Mouse (Mus musculus): ENCODE measurements around the gene Npl.
"Not testable (repeated sequence)": the region's sequence is repeated elsewhere in the genome, so short reads cannot be mapped to it uniquely, and the experiment has no call there.

The Npl gene

DNA sequence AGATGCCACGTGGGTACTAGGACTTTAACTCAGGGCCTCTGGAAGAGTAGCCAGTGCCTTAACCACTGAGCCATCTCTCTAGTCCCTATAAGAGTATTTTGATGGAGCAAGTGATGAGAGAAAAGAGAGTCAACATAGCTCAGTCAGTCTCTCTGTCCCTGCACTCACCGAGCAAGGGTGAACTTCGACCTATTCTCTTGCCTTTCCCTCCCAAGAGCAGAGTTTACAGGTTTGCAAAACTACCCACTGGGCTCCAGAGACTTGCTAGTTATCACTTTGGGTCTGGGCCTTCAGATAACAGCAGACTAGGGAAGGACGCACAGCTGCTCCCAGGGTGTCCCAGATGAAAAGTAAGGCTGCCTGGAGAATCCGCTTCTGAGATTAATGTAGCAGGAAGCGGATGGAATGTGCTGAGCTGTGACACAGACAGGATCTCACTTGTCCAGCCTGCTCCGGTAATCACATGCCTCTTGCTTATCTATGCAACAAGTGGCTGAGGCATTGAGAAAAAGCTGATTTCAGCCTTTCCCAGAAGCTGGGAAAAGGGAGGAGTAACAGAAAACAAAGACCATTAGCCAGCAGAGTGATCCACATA lies 7.0 kb downstream of the Npl start:
- peak; percentile 76 for DNase-seq (ENCODE audit: inconsistent ontology term)

DNA sequence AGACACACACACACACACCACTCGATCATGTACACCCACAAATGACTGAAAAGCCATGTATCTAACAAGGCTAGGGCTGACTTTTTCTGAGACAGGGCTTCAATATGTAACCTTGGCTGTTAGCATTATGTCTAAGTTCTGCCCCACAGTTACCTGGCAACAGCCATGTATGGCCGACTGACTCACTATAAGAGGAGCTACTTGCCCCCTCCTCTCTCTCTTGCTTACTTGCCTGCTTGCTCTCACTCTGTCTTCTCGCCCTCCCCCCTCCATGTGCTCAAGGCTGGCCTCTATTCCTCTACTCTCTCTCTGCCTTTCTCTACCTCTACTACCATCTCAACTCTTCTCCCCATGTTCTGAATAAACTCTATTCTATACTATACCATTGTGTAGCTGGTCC lies 9.1 kb downstream of the Npl start:
- DNase-seq (ENCODE audit: inconsistent ontology term): no peak

DNA sequence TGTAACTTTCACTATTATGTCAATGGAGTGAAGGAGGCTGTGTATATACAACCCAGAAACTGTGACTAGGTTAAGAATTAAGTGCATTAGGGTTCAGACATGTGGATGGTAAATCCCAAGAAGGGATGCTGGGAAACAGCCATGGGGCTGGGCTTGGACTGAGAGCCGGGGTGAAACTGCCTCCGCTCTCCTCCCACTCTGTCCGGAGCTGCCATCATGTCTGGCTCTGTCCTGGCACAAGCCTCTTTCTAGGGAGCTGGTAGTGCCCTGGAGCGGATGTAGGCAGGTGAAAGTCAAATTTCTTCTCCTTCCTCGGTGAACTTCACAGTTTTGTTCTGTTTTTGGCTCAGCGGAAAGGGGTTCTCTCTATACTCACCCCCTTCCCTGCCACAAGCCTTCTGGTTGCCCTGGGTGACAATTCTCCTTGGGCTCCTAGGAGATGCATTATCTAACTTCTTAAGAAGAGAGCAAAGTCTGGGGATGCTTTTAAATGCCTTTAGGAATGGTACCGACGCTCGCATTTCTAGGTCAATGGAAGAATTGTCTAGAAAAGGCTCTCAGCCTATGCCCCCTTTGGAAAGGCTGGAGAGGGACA lies 10.0 kb downstream of the Npl start:
- no peak for DNase-seq (ENCODE audit: inconsistent ontology term)

DNA sequence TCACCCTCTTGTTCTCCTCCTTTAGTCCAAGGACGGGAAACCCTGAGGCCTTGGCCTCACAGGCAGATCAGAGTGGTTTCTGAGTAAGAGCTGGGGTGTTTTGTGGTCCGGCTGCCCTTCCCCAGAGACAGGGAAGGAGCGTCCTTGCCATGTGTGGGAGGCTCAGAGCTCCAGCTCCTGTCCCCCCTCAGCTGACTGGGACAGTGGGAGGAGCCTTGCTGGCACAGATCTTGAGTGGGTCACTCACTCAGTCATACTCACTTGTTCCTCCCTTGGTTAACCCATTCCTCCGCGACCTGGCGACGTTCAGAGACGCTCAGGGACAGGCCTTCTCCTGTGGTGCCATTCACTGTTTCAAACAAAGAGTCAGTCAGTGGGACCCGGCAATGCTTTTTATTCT lies 14.2 kb downstream of the Npl start:
- DNase-seq (ENCODE audit: inconsistent ontology term): peak; percentile 66

DNA sequence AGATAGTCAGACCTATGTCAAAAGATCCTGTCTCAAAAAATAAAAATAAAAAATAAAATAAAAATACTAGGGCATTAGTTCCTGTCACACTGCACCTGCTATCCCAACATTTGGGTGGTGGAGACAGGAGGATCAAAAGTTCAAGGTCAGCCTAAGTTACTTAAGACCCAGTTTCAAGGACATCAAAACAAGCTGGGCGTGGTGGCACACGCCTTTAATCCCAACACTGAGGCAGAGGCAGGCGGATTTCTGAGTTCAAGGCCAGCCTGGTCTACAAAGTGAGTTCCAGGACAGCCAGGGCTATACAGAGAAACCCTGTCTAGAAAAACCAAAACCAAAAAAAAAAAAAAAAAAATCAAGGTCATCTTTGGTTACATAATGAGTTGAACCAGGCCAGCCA lies 16.9 kb downstream of the Npl start:
- DNase-seq (ENCODE audit: inconsistent ontology term): not testable (repeated sequence)

DNA sequence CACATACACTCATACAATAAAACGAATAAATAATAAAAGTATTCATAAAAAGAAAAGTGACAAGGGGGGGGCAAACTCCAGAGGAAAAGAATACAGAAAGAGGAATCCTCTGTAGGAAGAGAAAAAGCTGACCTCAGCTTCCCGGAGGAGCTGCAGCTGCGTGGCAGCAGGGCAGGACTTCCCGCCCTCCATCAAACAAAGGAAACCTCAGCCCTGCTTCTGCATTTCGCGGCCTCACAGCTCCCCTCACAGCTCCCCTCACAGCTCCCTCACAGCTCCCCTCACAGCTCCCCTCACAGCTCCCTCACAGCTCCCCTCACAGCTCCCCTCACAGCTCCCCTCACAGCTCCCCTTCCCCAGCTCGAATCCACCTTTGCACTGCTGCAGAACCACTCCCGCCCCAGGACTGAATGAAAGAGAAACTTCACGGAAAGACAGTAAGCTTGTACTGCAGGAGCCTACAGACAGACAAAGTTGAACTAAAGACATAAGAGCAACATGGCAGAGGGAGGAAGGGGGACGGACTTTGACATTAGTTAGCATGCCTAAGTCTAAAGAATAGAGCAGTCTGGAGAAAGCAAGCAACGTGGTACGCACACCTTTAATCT lies 17.5 kb downstream of the Npl start:
- peak; percentile 25 for DNase-seq (ENCODE audit: inconsistent ontology term)

DNA sequence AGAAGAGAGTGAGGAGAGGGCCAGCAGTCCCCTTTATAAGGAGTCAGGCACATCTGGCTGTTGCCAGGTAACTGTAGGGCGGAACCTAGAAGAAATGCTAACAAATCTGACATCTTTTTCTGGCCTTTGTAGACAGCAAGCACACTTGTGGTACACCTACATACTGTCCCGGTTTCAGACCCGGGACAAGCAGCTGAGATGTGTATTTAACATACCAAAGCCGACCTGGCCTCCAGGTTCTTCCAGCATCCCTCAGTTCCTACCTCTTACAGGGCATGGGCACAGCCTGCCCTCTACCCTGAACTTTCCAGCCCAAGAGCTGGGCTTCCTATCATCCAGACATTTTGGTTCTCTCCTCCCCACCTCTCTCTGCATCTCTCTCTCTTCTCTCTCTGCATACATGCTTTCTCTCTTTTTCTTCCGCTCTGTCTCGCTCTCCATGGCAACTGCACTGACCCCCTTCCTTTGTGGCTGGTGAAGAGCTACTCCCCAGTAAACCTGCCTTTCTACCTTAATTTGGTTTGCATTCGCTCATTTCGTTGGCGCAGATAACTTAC lies 18.1 kb downstream of the Npl start:
- no peak for DNase-seq (ENCODE audit: inconsistent ontology term)

DNA sequence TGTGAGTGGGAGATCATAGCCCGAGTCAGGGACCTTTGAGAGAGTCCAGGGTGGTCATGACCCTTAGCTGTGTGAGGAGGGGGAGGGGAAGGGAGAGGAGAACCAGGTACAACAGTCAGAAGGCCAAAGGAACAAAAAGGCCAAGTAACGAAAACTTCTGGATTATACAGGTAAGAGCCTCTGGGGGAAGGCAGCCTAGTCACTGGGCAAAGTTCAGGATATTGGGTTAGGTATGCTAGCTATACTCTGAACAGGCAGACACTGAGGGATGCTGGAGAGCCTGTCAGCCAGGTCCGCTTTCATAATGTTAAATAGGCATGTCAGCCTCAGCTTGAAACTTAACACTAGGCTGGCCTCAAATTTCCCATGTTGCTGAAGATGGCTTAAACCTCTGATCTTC lies 27.7 kb downstream of the Npl start:
- DNase-seq (ENCODE audit: inconsistent ontology term): no peak

DNA sequence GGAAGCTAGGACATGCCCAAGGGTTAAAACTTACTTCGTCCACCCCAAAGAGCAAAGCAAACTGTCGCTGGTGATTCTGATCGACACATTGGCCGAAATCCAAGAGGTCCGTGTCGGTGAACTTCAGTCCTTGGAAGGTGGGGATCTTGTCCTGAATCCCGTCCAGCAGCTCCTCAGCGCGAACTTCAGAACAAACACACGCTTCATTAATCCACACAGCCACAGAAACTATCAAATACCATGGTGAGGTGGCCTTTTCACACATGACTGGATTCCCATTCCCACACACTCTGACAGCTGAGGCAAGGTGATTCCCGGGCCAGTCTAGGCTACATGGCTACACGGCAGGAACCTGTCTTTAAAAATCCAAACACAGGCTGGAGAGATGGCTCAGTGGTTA lies 34.5 kb downstream of the Npl start:
- DNase-seq (ENCODE audit: inconsistent ontology term): peak; percentile 42

DNA sequence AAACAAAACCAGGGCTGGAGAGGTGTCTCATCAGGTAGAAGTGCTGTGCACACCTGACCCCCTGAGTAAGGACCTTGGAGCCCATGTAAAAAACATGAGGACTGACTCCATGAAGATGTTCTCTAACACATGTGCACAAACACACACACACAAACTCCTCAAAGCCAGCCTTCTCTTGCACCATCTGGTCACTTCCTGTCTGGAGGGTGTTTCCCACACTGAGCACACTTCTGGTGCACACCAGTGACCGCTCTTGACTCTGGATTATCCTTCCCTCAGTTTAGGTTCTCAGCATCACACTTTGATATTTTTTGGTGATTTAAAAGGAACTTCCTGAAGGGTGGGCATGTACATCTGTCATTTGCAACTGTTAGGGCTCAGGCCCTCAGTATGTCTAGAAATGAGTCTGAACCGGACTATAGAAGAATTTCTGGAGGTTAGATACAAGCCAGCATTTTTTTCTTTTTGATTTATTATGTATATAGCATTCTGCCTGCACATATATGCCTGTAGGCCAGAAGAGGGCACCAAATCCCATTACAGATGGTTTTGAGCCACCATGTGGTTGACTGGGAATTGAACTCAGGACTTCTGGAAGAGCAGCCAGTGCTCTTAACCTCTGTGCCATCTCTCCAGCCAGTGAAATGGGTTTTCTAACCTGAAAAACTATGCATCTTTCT lies 39.4 kb downstream of the Npl start:
- no peak for DNase-seq (ENCODE audit: inconsistent ontology term)

DNA sequence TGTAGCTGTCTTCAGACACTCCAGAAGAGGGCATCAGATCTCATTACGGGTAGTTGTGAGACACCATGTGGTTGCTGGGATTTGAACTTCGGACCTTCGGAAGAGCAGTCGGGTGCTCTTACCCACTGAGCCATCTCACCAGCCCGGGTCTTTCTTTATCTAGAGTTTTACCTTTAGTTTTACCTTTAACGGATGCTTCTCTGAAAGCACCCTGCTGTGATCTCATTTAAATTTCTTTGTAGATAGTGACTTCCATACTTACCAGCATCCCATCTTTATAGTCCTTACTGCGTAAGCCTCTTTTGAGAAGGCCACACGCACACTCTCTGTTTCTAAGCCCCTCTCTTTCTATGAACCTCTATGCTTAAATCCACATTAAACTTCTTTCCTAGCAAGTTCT lies 40.3 kb downstream of the Npl start:
- not testable (repeated sequence) for DNase-seq (ENCODE audit: inconsistent ontology term)

DNA sequence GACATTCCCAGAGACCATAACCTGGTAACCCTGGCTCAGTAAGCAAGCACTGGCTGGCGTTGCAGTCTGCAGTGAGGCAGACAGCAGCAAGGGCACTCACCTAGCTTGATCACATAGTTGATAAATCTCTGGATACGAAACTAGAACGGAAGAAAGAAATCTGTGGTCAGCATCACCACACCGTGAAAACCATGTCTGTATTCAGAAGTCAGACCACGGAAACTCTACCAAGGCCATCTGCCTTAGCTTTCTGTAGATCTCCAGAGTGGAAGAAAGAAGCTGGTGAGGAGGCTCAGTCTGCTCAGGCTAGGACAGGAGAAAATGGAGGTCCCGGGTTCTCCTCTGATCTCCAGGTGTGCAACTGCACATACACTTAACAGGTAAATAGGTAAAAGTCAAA lies 40.8 kb downstream of the Npl start:
- no peak for DNase-seq (ENCODE audit: inconsistent ontology term)

DNA sequence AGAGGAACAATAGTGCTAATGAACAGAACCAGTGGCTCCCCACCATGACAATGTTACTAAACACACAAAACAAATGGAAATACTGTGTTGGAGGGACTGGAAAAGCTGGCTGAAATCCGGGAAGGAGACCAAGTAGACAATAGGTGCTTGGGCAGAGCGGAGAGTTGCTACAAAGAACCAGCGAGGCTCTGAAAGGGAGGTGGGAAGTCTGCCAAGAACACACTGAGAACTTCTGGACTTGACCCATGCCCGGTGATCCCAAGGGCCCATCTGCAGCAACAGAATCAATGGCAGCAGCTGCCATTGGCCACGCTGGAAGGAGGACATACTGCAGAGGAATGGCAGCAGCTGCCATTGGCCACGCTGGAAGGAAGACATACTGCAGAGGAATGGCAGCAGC lies 43.6 kb downstream of the Npl start:
- peak; percentile 50 for DNase-seq (ENCODE audit: inconsistent ontology term)

DNA sequence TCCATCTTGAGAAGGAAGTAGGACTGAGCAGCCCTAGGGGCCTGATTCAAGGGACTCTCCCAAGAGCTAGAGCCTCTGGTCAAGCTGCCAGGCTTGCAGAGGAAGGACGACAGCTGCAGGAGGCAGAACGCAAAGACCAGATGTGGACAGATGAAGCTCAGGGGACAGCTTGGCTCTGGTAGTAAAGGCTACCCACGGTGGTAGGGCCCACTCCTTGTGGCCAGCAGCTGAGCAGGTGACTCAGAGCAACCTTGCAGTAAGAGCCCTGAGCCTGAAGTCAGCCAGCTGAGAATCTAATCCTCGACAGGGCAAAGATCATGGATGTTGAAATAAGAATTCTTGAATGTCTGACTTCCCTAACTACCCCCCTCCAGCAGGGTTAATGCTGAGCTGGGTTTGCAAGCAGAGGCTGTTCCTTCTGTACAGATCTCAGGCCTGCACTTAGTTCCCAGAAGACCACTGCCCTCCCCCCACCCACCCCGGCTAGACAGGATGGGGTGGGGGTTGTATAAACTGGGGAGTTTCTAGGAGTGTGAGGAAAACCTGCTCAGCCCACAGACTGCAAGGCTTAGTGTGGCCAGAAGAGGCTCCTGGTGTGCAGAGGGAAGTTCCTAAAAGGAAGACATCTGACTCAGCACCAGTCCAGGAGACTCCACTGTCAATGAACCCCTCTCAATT lies 48.1 kb downstream of the Npl start:
- no peak for DNase-seq (ENCODE audit: inconsistent ontology term)

DNA sequence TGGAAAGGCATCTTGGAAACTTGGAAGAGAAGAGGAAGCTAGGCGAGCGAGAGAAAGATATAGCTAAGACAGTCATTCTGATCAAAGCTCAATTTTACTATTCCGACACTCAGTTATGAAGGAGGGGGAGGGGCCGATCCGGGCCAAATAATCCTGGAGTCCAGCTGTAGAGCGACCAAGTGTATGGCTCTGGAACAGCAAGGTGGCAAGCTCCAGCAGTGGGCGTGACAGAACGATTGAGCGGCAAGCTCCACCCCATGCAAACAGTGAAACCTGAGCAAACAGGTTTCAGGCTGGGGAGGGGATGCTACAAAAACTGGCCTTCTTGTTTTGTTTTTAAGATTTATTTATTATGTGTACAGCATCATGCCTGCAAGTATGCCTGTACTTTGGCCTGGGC lies 49.8 kb downstream of the Npl start:
- no peak for DNase-seq (ENCODE audit: inconsistent ontology term)

DNA sequence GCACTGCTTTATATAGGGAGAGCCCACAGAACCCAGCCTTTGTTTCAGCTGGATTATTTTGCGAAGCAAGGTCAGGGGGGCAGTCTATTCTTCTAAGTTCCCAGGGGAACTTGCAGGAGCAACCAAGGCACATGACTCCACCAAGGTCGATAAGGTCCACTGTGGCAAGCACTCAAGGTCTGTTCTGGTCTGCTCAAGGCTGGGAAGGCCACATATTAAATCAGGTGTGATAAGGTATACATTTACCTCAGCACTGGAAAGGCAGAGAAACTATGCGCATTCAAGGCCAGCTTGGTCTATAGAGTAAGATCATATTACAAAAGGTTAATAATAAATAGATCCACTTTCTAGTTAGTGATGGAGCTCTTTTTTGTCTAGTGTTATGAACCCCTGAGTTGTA lies 53.8 kb downstream of the Npl start:
- DNase-seq (ENCODE audit: inconsistent ontology term): no peak

DNA sequence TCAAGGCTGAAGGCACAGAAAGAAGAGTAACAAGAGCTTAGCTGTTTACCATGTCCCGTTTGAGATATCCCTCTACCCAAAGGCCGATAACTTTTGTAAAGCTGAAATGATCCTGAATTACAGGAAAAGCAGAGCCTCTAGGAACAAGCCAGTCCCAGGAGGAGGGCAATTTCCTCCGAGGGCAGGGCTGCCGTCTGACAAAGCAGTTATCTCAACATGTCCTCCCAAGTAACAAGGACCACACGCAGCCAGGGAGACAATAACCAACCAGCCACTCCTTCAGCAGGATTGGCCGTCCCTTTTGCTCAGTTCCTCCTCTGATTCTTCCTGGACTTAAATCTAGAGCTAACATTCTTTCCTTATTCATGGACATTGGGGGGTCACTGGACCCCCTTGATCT lies 55.9 kb downstream of the Npl start:
- DNase-seq (ENCODE audit: inconsistent ontology term): no peak

DNA sequence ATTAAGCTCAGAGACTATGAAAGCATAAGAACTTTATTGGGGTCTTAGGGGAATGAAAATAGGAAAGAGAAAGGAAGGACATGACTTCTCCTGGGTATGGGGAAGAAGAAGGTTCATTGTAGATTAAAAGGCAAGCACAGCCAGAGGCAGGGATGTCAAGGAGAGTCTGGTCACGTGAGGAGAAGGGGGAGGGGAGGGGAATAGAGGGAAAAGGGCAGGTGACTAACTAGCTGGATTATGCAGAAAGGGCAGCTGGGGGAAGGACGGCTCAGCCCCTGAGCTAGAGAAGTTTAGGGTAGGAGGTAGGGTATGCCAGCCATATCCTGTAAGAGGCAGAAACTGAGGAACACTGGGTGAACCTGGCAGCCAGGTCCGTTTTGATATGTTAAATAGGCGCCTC lies 56.5 kb downstream of the Npl start:
- DNase-seq (ENCODE audit: inconsistent ontology term): no peak

DNA sequence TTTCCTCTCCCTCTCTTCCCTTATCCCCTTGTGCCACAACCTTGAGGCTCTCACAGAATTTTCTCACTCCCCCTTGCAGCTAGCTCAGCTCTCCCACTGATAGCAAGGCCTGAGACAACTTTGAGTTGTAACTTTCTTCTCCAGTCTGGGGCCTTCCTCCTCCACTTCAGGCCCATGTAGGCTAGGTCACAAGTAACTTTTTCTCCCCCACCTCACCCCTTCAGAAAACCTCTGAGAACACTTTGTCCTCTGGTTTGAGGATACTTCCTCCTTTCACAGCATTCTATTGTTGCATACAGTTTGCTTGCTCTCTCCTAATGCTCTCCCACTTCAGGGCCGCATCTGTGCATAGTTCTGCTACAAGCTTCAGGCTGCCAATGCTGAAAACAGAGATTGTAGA lies 58.0 kb downstream of the Npl start:
- DNase-seq (ENCODE audit: inconsistent ontology term): no peak

DNA sequence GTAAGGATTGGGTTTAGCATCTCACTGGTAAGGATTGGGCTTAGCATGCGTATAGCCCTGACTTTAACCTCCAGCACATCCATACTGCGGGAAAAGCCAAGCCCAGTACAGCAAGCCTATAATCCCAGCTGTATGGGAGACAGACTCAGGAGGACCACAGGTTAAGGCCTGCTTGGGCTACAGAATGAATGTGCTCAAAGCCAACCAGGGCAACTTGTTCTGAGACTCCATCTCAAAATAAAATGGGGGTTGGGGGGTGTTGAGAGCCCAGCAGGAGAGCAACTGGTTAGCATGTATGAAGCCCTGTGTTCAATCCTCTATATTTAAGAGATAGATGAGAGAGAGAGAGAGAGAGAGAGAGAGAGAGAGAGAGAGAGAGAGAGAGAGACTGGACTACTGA lies 58.5 kb downstream of the Npl start:
- DNase-seq (ENCODE audit: inconsistent ontology term): no peak

DNA sequence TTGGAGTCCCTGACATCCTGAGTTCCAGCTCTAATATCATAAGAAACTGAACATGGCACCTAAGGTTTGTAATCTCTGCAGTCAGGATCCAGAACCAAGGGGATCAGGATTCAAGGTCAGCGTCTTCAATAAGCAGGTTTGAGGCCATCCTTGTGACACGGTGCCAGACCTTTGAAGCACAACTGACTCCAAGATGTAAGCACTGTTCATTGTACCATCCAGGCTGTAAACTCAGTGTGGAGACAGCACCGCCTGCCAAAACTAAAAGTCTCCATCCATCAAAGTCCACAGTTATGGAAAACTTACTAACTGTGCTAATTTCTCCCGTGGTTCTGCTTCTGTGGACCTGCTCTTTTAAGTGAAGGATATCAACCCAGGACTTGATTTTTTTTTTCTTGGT lies 59.9 kb downstream of the Npl start:
- DNase-seq (ENCODE audit: inconsistent ontology term): no peak

DNA sequence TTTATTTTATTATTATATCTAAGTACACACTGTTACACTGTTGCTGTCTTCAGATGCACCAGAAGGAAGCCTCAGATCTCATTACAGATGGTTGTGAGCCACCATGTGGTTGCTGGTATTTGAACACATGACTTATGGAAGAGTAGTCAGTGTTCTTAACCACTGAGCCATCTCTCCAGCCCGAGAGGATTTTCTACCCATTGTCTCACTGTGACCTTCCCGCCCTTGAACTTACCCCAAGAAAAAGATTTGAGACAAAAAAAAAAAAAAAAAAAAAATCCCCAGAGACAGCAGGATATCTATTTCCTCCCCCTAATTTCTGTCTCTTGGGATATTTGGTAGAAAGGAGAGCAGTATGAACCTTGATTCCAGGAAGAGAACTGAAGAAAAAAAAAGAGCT lies 60.3 kb downstream of the Npl start:
- no peak for DNase-seq (ENCODE audit: inconsistent ontology term)

All from Muller cell, postnatal 12 days (primary cell).